Mouse (Mus musculus) embryonic fibroblast, embryonic 13.5 days (primary cell): ENCODE results near the gene Timm9.

Source experiments
- CTCF ChIP-seq: IDR thresholded peaks from 2 replicates; pipeline ENCODE4 v1.5.1; 2011; ENCODE audit warnings: mild to moderate bottlenecking, control low read depth, low read length, moderate library complexity, borderline replicate concordance; ENCODE audit not compliant: insufficient read depth
- POLR2A ChIP-seq: IDR thresholded peaks from 2 replicates; pipeline ENCODE4 v1.6.1; 2011; ENCODE audit warnings: low read depth, mild to moderate bottlenecking, control low read depth, low read length, moderate library complexity

GRCm38 (mm10) chr12:71111331-71111730, 25.2 kb downstream of the Timm9 start, which contains the start of gene Tomm20l:
- no peak for TF ChIP-seq CTCF
- no peak for TF ChIP-seq POLR2A
